Mouse (Mus musculus) MEL (cell line): ENCODE data around the gene Sec24d. TPM values are rescaled to one million over a fixed set of nuclear protein-coding genes. Genes with fewer than 3 reads are reported as not detected.

Source experiments
- DNase-seq: peaks from one replicate; pipeline ENCODE4 v3.0.0; 2011; ENCODE audit warnings: low read depth, low spot score
- H3K27ac ChIP-seq: 2 replicates; pipeline ENCODE4 v1.5.1; 2012; ENCODE audit warnings: low read depth, mild to moderate bottlenecking, control low read depth, low read length, moderate library complexity; ENCODE audit not compliant: control insufficient read depth
- H3K27me3 ChIP-seq, 2 experiments: fragments of 150-350 bp in 1 of 2; sonication (generic) in 1 of 2; 2 replicates each; pipeline ENCODE4 v1.6.1; 2012; ENCODE audit warnings: low read length in 2 of 2, mild to moderate bottlenecking in 2 of 2, improper control_type of control experiment in 1 of 2, moderate library complexity in 1 of 2; ENCODE audit not compliant: insufficient read depth in 2 of 2, control insufficient read depth in 1 of 2
- H3K36me3 ChIP-seq, 2 experiments: 2 replicates each; pipeline ENCODE4 v1.6.1; 2012 to 2014; ENCODE audit warnings: low read length in 2 of 2, improper control_type of control experiment in 1 of 2, inconsistent platforms in 1 of 2, mild to moderate bottlenecking in 1 of 2; ENCODE audit not compliant: insufficient read depth in 2 of 2, control insufficient read depth in 1 of 2
- H3K4me1 ChIP-seq, 2 experiments: fragments of 150-350 bp in 1 of 2; sonication (generic) in 1 of 2; 2 replicates each; pipeline ENCODE4 v1.6.1; 2012; ENCODE audit warnings: low read length in 2 of 2, improper control_type of control experiment in 1 of 2, mild to moderate bottlenecking in 1 of 2; ENCODE audit not compliant: insufficient read depth in 2 of 2, control insufficient read depth in 1 of 2
- H3K4me3 ChIP-seq, 2 experiments: fragments of 150-350 bp in 1 of 2; sonication (generic) in 1 of 2; 2 replicates each; pipeline ENCODE4 v1.5.1; 2012; ENCODE audit warnings: low read depth in 2 of 2, low read length in 2 of 2, mild to moderate bottlenecking in 2 of 2, moderate library complexity in 2 of 2, control low read depth in 1 of 2, improper control_type of control experiment in 1 of 2; ENCODE audit not compliant: control insufficient read depth in 1 of 2, insufficient read depth in 1 of 2
- H3K79me2 ChIP-seq: 2 replicates; pipeline ENCODE4 v1.6.1; 2012; ENCODE audit warnings: mild to moderate bottlenecking, low read length, moderate library complexity; ENCODE audit not compliant: control insufficient read depth, poor library complexity, insufficient read depth
- H3K9ac ChIP-seq: 2 replicates; pipeline ENCODE4 v1.6.1; 2012; ENCODE audit warnings: low read depth, mild to moderate bottlenecking, control low read depth, low read length, moderate library complexity; ENCODE audit not compliant: control insufficient read depth, poor library complexity, severe bottlenecking
- H3K9me3 ChIP-seq: fragments of 150-350 bp; sonication (generic); replicated peaks from 2 replicates; pipeline ENCODE4 v1.6.1; 2012; ENCODE audit warnings: mild to moderate bottlenecking, low read length, improper control_type of control experiment, moderate library complexity; ENCODE audit not compliant: insufficient read depth
- BHLHE40 ChIP-seq: IDR thresholded peaks from 2 replicates; pipeline ENCODE4 v1.6.1; 2012; ENCODE audit warnings: low read depth, mild to moderate bottlenecking, inconsistent platforms, low read length, improper control_type of control experiment, borderline replicate concordance
- CHD2 ChIP-seq: IDR thresholded peaks from 2 replicates; pipeline ENCODE4 v1.6.1; 2011; ENCODE audit warnings: low read length, improper control_type of control experiment
- CTCF ChIP-seq, 3 experiments: IDR thresholded peaks in 2 of 3; conservative IDR thresholded peaks in 1 of 3; 2 replicates each; pipeline ENCODE4 v1.5.1; 2011 to 2012; ENCODE audit warnings: low read length in 3 of 3, low read depth in 2 of 3, mild to moderate bottlenecking in 2 of 3, improper control_type of control experiment in 1 of 3, inconsistent platforms in 1 of 3, mixed read lengths in 1 of 3, moderate library complexity in 1 of 3; ENCODE audit not compliant: control insufficient read depth in 1 of 3, insufficient read depth in 1 of 3, poor library complexity in 1 of 3, severe bottlenecking in 1 of 3
- E2F4 ChIP-seq: IDR thresholded peaks from 2 replicates; pipeline ENCODE4 v1.6.1; 2011; ENCODE audit warnings: low read depth, low read length, improper control_type of control experiment, borderline replicate concordance
- ELF1 ChIP-seq: IDR thresholded peaks from 2 replicates; pipeline ENCODE4 v1.6.1; 2014; ENCODE audit warnings: low read depth, mild to moderate bottlenecking, inconsistent platforms, low read length, improper control_type of control experiment, moderate library complexity
- JUND ChIP-seq: IDR thresholded peaks from 2 replicates; pipeline ENCODE4 v1.6.1; 2011; ENCODE audit warnings: low read depth, mild to moderate bottlenecking, improper control_type of control experiment, low read length
- MAX ChIP-seq: IDR thresholded peaks from 2 replicates; pipeline ENCODE4 v1.6.1; 2011; ENCODE audit warnings: low read length, improper control_type of control experiment
- MAZ ChIP-seq: IDR thresholded peaks from 2 replicates; pipeline ENCODE4 v1.6.1; 2012; ENCODE audit warnings: low read depth, mild to moderate bottlenecking, inconsistent platforms, low read length, improper control_type of control experiment
- MEF2A ChIP-seq: IDR thresholded peaks from 2 replicates; pipeline ENCODE4 v1.6.1; 2014; ENCODE audit warnings: low read depth, mild to moderate bottlenecking, inconsistent platforms, low read length, improper control_type of control experiment; ENCODE audit not compliant: poor library complexity, insufficient replicate concordance, severe bottlenecking; ENCODE audit errors: extremely low read depth
- MXI1 ChIP-seq: IDR thresholded peaks from 2 replicates; pipeline ENCODE4 v1.6.1; 2011; ENCODE audit warnings: mild to moderate bottlenecking, low read depth, low read length, improper control_type of control experiment
- MYB ChIP-seq: IDR thresholded peaks from 2 replicates; pipeline ENCODE4 v1.6.1; 2011; ENCODE audit warnings: mild to moderate bottlenecking, low read depth, low read length, improper control_type of control experiment
- NELFE ChIP-seq: IDR thresholded peaks from 2 replicates; pipeline ENCODE4 v1.6.1; 2011; ENCODE audit warnings: low read depth, low read length, improper control_type of control experiment
- NRF1 ChIP-seq: IDR thresholded peaks from 2 replicates; pipeline ENCODE4 v1.6.1; 2014; ENCODE audit warnings: low read depth, mild to moderate bottlenecking, inconsistent platforms, low read length, improper control_type of control experiment, moderate library complexity; ENCODE audit not compliant: poor library complexity, insufficient read depth, severe bottlenecking
- POLR2AphosphoS5 ChIP-seq: IDR thresholded peaks from 2 replicates; pipeline ENCODE4 v1.6.1; 2012; ENCODE audit warnings: low read depth, borderline replicate concordance, mild to moderate bottlenecking, inconsistent platforms, low read length, moderate library complexity, mixed read lengths
- RAD21 ChIP-seq: IDR thresholded peaks from 2 replicates; pipeline ENCODE4 v1.6.1; 2011; ENCODE audit warnings: mild to moderate bottlenecking, low read depth, low read length, improper control_type of control experiment
- RCOR1 ChIP-seq: IDR thresholded peaks from 2 replicates; pipeline ENCODE4 v1.6.1; 2012; ENCODE audit warnings: low read depth, mild to moderate bottlenecking, inconsistent platforms, low read length, improper control_type of control experiment
- SIN3A ChIP-seq: IDR thresholded peaks from 2 replicates; pipeline ENCODE4 v1.6.1; 2012; ENCODE audit warnings: low read length, improper control_type of control experiment, inconsistent platforms
- SMC3 ChIP-seq: IDR thresholded peaks from 2 replicates; pipeline ENCODE4 v1.6.1; 2011; ENCODE audit warnings: low read depth, low read length, improper control_type of control experiment
- TBP ChIP-seq: IDR thresholded peaks from 2 replicates; pipeline ENCODE4 v1.8.0; 2011; ENCODE audit warnings: low read depth, low read length, improper control_type of control experiment
- TCF12 ChIP-seq: IDR thresholded peaks from 2 replicates; pipeline ENCODE4 v1.6.1; 2014; ENCODE audit warnings: low read depth, mild to moderate bottlenecking, inconsistent platforms, low read length, improper control_type of control experiment, moderate library complexity
- ZC3H11A ChIP-seq: IDR thresholded peaks from 2 replicates; pipeline ENCODE4 v1.6.1; 2012; ENCODE audit warnings: low read depth, mild to moderate bottlenecking, inconsistent platforms, low read length, improper control_type of control experiment
- ZMIZ1 ChIP-seq: IDR thresholded peaks from 2 replicates; pipeline ENCODE4 v1.6.1; 2012; ENCODE audit warnings: low read depth, mild to moderate bottlenecking, inconsistent platforms, low read length, improper control_type of control experiment, moderate library complexity
- ZNF384 ChIP-seq: IDR thresholded peaks from 2 replicates; pipeline ENCODE4 v1.6.1; 2012; ENCODE audit warnings: low read depth, mild to moderate bottlenecking, inconsistent platforms, low read length, improper control_type of control experiment
- polyA plus RNA-seq, 2 experiments: library from polyadenylated mRNA; stranded (reverse) in 1 of 2; unstranded in 1 of 2; fragments of >175 nt in 1 of 2; fragments of >200 nt in 1 of 2; gene quantifications; 2 replicates each; pipeline versions ENCODE4 v1.2.1 to v1.2.4; 2012; ENCODE audit warnings: low replicate concordance in 2 of 2, low read depth in 1 of 2; ENCODE audit not compliant: insufficient read length in 2 of 2, insufficient read depth in 1 of 2, missing spikeins in 1 of 2
- total RNA-seq: library from RNA; depleted of rRNA; stranded (reverse); fragments of 300-350 nt; gene quantifications from 2 replicates; pipeline ENCODE4 v1.2.3, GENCODE M21; 2012

Sec24d gene
- total and polyA plus RNA-seq, 3 experiments, result 10.3 to 23.9 TPM; not detected in 1

DNA sequence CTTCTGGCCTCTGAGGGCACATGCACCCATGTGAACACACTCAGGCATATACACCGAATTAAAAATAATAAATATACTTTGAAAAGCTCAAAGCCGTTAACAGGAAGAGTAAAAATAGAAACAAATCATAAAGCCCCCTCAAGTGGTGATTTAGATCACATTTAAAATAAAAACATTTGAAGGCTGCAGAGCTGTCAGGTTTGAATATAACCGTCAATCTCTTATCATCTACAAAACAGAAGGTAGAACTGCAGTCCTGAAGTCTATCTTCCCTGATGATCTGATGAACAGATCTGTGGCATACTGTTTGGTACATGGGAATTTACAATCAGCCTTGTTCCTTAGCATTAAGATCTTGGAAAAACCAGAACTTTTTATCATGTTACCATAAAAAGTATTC, 109.3 kb downstream of the Sec24d start (continued):
- peak; percentile 56; the same call in 1 of the 2 replicates for TF ChIP-seq SIN3A

DNA sequence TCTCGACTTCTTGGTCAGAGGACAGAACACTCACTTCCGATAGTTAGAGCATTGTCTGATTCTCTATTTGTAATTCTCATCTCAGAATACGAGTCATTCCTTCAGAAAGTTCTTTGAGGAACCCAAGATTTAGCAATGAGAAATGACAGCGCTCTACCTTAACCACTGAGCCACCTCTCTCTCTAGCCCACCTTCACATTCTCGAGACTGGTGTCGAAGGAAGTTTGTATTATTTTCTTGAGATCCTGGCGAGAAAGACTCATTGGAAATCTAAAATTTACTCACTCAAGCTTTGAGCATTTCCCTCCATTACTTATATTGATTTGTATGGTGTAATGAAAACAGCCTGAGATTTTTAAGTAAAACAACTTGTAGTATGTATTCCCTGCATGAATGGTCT, 117.2 kb downstream of the Sec24d start:
- Histone ChIP-seq H3K9me3 (no peaks in the 10 kb centered on the region), H3K27ac (no peak overlapping the region), H3K79me2 (peaks cover 20% of the 10 kb centered on the region), H3K27me3 (no peaks in the 10 kb centered on the region), H3K36me3 (peaks cover 6 to 12% of the 10 kb centered on the region in 2 experiments), H3K9ac (0 out of 2 replicates have a peak overlapping the region, but pooled peaks have one; percentile 11), H3K4me3 (peak overlapping the region in 1 of 2 experiments; percentile 94; a peak in 1 of 4 replicates), H3K4me1 (peaks cover 0 to 9% of the 10 kb centered on the region in 2 experiments; a peak in 2 of 4 replicates)
- no peak for DNase-seq
- TF ChIP-seq CHD2 (no peak), JUND (no peak), MAX (no peak), E2F4 (no peak), MEF2A (no peak), RAD21 (no peak)
- TF ChIP-seq, all 39 proteins: peak for 0

DNA sequence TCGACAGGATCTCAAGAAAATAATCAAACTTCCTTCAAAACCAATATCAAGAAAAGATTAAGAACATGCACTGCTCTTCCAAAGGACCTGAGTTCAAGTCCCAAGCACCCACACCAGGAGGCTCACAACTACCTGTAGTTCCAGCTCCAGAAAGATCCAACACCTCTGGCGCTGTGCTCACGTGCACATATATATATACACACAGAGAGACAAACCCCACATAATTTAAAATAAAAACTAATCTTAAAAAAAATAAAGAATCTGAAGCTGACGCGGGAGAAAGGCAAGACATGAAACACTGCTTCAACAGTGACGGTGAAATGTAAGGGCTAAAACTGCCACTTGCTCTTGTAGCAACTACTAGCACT, 117.8 kb downstream of the Sec24d start:
- DNase-seq, result no peak
- H3K4me1 ChIP-seq, result peaks cover 0 to 9% of the 10 kb centered on the region in 2 experiments; a peak in 2 of 4 replicates
- peaks cover 20% of the 10 kb centered on the region for H3K79me2 ChIP-seq
- peak overlapping the region; percentile 98 for H3K27ac ChIP-seq
- no peak for TF ChIP-seq JUND
- TF ChIP-seq BHLHE40, result peak; percentile 61; the same call in 1 of the 2 replicates
- H3K36me3 ChIP-seq, result peaks cover 3 to 12% of the 10 kb centered on the region in 2 experiments
- H3K4me3 ChIP-seq, result peak overlapping the region; percentile 94
- no peaks in the 10 kb centered on the region for H3K9me3 ChIP-seq
- H3K27me3 ChIP-seq, result no peaks in the 10 kb centered on the region
- H3K9ac ChIP-seq, result peak overlapping the region; percentile 81

DNA sequence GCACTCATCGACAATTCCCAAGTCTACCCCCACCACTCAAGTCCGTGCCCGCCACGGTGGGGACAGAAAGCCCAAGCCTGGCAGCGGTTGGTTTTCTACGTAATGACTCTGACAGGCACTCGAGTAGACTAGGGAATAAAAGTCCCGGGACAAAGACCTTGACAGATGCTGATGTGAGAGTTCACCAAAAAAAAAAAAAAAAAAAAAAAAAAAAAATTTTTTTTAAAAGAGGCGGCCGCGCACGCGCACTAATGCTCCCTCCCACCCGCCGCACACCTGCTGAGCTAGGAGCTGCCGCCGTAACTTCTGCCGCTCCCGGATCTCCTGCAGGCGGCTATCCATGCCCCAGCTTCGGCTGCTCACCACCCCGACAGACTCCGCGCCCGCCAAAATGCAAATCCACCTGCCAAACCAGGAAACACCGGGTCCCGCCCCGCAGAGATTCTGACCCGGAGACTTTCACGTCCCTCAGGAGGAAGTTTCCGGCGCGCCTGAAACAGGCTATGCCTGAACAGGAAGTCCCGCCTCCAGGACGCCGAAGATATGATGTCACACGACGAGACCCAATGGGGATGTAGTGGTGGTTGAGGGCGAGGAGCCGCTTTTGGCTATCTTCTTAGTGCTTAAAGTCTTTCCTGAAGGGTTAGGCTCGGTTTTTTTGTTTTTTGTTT, 118.4 kb downstream of the Sec24d start, which contains the start of gene Mettl14:
Gene Mettl14, minus strand, starts transcription at position 623 of the 671 bp plus-strand sequence.
- Histone ChIP-seq H3K9me3 (no peaks in the 10 kb centered on the region), H3K9ac (peak within 1 kb of the TSS; percentile 81), H3K4me3 (peak within 1 kb of the TSS; percentile 94), H3K4me1 (peaks cover 0 to 9% of the 10 kb centered on the region in 2 experiments; a peak in 2 of 4 replicates), H3K79me2 (peaks cover 20% of the 10 kb centered on the region), H3K27ac (peak within 1 kb of the TSS; percentile 98), H3K36me3 (peaks cover 2 to 12% of the 10 kb centered on the region in 2 experiments; a peak in 3 of 4 replicates), H3K27me3 (no peaks in the 10 kb centered on the region)
- DNase-seq, result peak; percentile 97
- TF ChIP-seq ELF1, result peak; percentile 76
- no peak for TF ChIP-seq RCOR1
- no peak for TF ChIP-seq CTCF (IDR thresholded peaks at IDR 0.05 in 2 of 3, conservative IDR thresholded peaks at IDR 0.05 in 1 of 3; ENCODE audit: control insufficient read depth in 1 of 3, insufficient read depth in 1 of 3, low read depth in 2 of 3, low read length in 3 of 3, poor library complexity in 1 of 3, severe bottlenecking in 1 of 3)
- TF ChIP-seq TBP, result peak; percentile 46; the same call in 1 of the 2 replicates
- TF ChIP-seq POLR2AphosphoS5, result no peak
- TF ChIP-seq SMC3, result no peak
- TF ChIP-seq ZMIZ1, result no peak
- peak; percentile 89 for TF ChIP-seq ZNF384
- peak; percentile 99 for TF ChIP-seq MAZ
- no peak for TF ChIP-seq MYB
- TF ChIP-seq NRF1, result peak; percentile 68
- peak; percentile 25; the same call in 1 of the 2 replicates for TF ChIP-seq E2F4
- TF ChIP-seq NELFE, result peak; percentile 69
- no peak for TF ChIP-seq ZC3H11A
- TF ChIP-seq TCF12, result no peak
- peak; percentile 21; the same call in 1 of the 2 replicates for TF ChIP-seq MXI1
